Mouse (Mus musculus) cerebellum, adult 9-11 months (tissue): Measurements from ENCODE around the gene Epsti1.
A peak's percentile ranks its signal among the peaks of the same experiment; 100 is the strongest.

Source experiments
- DNase-seq: peaks from one replicate; pipeline ENCODE4 v3.0.0; 2022

Epsti1 gene

DNA sequence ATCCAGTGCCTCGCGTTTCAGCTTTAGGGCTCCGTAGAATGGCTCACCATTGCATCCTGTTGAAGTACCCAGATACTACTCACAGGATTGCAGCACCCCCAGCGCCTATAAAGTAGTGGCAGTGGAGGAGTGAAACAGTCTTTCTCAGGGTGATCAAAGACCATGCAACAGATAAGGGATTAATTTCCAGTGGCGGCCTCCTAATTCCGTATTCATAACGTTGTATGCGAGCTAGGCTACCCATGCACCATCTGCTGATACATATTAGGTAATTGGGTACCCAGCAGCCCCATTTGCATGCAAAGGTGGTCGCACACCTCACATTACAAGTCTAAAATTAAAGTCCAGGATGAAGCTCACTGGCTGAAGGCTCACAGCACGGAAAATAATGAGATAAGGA is 21.4 kb downstream of the Epsti1 start:
- DNase-seq: no peak

DNA sequence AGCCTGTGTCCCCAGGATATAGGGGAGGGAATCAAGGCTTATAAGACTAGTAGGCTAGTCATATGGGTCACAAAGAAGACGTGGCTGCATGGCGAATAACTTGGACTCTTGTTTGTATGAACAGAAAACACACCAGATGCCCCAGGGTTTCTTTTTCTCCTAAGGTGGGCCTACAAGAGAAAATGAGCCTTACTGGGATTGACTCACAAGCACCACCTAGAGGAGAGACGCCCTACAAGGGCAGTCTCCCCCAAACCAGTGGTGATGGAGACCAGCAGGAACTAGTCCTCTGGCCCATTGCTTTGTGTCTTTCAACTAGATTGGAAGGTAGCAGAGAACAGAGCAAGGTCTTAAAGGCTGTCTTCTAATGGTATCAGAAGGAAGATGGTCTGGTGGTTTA is 22.7 kb downstream of the Epsti1 start:
- DNase-seq: peak; percentile 6

DNA sequence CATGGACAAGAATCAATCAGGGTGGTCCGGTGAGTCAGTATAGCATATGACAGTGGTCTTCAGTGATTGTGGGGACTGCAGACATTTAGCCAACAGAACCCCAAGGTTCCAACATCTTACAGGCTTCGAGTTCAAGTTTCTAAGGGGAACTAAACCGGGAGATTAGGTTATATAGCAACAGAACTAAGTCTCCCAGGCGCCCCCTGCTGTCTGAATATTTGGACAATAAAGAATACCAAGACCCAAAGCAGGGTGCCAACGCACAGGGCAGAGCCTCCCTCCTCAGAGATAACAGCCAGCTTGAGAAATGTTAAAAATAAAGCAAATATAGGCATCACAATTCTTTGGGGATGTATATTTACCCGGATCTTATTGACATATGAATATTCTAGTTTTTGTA is 24.0 kb downstream of the Epsti1 start:
- DNase-seq: peak; percentile 40

DNA sequence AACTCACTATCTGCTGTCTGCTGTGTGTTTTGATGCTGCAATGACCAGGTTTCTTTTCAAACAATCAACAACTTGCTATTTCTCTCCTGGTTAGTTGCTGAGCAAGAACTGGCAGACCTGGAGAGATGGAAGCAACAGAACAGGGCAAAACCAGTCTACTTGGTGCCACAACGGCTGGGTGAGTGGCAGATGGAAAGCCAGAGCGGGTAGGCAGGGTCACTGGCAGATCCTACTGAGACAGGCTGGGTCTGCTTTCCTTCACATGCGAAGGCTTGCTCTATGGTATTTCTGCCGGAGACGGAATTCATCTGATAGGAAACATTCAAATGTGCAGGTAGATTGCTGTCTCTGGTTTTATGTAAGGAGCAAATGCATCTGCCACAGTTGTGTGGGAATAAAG is 24.6 kb downstream of the Epsti1 start:
- no peak for DNase-seq

DNA sequence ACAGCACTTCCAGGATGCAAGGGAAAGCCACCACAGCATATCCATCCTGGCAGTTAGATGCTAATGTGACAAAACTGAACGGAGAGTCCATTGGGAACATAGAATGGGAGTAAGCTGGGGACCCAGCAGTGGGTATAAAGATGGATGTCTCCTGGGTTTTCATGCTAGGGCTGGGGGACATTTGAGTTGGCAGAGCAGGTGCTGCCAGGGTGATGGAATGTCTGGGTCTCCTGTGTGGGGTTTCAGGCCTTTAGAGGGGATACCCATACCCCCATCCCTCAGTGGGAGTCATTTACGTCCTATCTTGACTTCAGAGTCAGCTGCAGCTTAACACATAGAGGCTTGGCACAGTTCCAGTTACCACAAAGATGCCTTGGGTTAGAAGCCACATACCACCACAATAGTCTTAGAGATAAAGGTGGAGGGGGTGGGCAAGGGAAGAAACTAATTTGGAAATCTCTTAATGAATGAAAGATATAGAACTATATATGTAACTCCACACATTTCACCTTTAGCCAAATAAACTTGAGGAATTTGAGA is 25.2 kb downstream of the Epsti1 start:
- DNase-seq: no peak

DNA sequence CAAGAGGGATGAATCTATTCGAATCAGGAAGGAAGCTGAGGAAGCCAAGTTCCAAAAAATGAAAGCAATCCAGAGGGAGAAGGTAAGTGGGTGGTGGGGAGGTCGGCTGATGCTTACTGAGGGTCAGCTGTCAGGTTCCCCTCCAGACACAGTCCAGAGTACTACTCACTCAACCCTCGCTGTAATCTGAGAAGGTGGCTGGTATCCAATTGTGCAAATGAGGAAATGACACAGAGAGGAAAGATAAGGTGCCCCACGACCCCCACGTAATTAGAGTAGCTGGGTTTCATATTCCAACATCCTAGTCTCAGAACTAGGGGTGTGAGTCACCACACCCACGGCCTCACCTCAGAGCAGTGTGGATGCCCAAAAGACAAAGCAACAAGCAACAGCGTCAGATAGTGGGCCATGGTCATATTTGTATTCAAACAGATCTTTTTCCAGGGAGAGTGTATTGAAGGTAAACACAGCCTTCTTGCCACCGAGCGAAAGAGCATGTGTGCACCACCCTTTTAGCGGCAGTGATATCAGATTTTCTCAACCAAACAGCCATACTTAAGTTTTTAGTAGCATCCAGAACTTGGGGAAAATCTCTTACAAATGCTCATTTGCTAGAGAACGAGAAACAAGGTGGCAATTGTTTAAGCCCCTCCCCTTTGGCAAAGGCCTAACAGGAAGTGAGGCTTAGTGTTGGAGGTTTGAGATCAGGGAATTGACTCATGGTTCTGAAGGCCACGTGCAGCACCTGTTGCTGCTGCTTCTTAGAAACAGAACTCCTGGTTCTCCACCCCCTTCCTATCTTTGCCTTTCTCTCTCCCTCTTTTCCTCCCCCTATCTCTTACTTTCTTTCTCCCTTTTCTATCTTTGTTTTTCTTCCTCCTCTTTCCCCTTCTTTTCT is 28.4 kb downstream of the Epsti1 start:
- DNase-seq: no peak

DNA sequence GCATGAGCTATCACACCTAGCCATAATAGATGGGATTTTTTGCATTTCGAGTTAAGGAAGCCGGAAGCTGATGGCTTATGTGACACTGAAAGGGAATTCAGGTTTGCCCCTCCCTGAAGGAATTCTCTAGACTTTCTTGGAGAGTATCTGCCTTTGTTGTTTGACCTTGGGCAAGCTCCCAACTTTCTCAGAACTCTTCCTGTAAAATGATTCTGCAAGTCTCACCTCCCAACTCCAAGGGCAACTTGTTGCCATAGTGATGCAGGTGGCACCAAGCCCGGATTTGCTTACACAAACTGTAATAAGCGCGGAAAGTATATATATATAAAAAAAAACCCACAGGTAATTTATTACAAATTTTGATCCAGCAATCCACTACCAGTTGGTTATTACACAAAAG is 29.2 kb downstream of the Epsti1 start:
- no peak for DNase-seq

DNA sequence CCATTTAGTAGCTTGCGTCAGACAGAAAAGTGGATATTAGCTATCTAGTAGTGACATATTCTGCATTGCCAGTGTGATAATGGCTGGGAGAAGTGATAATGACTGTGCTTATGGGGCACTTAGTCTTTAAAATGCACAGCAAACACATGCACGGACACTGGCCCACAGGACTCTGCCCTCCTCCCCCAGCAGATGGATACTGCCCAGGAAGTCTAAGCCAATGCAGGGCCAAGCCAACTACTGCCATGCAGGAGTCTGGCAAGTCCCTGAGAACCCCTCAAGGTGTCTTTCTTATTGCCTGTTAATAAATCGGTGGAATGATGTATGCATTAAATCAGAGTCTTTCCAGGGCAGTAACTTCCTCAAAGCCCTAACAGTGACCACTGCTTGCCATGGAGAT is 30.4 kb downstream of the Epsti1 start:
- DNase-seq: peak; percentile 16

DNA sequence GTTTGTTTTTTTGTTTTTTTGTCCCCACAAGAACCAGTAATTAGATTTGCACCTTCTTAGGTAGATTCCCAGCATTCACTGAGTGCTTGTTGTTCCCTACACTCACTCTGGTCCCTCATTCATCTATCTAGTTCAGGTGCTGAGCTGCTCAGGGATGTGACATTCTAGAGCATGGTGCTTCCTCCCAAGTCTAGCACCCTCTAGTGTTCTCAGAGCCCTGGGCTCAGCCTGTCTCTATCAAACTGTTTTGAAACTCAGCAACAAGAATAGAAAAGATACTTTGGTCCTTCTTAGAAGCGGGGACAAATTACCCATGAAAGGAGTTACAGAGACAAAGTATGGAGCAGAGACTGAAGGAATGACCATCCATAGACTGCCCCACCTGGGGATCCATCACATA is 37.1 kb downstream of the Epsti1 start:
- no peak for DNase-seq

DNA sequence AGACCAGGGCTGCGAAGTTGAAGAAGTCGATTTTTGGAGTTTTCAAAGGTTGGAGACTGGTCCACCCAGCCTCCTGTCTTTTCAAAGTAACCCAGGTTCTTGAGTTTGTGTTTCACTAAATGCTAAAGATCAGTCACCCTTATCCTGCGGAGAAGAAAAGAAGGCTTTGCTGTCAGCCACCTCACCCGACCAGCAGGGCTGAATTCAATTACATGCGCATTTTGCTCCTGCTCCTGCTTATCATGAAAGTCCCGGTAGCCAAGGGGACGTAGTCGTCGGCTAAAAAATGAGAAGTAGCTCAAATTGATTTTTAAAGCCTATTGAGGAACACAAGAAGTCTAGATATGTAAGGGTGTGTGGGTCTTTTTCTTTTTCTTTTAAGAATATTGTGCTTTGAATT is 38.2 kb downstream of the Epsti1 start:
- DNase-seq: no peak

DNA sequence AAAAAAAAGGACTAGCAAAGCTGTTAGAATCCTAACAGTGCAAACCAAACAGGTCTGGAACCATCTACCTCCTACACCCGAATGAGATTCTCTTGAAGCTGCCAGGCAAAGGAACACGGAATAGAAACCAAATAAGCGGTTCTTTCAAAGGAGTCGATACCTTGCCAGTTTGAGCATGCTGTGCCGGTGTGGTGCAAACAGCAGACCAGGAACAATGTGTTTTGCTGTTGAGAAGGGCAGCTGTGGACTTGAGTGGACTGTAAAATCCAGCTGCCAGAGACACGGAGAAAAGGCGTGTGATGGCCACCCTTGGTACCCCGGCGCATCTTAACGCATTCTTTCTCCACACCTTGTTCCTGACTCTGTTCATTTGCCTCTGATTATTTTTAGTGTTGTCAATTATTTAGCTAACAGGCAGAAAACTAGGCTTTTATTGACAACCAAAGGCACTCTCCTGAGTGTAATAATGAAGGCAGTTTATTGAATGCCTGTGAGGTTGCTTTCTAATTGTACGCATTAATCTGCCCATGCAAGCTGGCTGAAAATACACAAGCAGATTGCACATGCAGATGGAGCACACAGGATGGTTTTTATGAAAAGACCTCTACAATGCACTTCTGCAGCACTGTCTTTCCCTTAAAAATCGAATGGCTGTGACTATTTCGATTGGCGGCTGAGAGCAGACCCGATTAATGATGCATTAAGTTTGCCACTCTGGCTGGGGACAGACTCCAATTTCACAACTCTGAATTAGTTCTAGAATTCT is 38.9 kb downstream of the Epsti1 start:
- no peak for DNase-seq

DNA sequence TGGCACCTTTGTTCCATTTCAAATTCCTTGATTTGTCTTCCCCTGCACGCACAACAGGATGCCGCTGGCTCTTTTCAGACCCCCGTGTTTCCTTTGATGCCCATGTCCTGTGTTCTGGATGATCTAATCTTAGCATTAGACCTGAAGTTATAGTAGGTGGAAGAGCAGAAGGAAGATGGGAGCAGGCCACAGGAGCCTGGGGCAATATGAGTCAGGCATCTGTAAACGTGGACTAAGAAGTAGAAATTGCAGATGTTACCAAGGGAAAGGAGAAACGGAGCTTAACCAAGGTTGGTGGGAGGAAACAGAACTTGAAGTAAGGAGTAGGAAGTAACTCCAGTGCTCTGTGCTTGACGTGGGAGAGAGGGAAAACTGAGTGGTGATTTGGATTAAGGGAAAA is 57.7 kb downstream of the Epsti1 start:
- no peak for DNase-seq

DNA sequence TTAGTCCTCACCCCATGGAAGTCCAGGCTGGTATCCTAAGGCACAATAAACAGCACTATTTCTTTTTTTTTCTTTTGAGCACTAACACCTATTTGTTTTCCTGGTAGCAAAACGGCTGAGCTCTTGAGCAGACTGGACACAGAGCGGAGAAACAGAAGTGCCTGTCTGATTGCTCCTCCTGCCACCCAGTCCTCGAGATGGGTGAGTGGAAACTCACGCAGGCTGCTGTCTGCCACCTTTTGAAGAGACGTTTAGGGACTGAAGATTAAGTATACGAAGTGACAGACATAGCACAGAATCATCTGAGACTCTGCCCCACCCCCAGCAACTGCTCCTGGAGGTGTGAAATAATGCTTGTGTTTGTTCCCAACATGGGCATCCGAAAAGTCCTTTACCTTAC is 59.5 kb downstream of the Epsti1 start:
- no peak for DNase-seq

DNA sequence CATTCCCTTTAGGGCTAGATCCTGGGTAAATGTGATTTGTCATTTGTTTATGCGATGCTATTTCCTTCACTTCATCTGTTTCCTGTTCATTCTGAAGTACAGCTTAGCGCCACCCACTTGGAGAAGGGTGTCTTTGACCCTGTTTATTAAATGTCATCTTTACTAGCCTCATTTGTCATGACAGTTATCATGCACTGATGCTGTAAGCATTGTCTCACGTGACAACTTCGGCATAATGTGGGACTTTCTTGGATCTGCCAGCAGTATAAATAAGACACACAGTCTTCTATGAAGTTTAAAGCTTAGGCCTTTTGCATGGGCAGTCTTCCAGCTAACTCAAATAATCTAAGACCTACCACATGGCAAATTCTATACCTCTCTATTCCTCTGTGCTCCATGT is 67.3 kb downstream of the Epsti1 start:
- no peak for DNase-seq

DNA sequence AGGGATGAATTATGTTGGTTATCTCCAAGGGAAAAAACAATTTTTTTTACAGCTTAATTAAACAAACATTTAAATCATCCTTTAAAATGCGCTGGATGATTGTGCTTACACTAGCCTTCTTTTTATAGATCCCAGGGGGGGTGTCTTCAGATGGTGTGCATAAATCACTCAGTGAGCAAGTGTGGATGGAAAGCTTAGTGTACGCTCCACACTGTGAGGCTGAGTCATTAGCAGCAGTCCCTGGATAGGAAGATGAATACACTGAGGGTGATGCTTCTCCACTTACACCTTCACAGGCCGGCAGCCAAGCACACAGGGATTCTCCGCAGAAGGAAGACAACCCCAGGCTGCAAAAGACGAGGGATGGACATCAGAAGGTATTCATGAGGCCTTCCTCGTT is 70.2 kb downstream of the Epsti1 start:
- no peak for DNase-seq

DNA sequence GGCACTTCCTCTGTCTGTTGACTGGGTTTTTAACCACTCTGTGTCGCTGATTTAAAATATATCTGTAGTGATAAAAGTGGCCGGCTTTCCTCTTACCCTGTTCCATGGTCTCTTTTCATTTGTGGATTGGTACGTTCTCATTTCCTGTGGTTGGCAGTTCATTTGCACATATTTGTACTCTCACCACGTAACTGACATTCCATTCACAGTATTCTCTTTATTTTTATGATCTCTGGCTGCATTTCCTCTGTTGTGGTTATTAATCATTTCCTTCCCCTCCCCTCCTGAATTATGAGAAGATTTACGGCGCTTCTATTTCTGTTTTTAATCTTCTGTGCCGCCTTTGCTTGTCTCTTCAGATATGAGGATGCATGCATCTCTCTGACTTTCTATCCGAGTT is 71.7 kb downstream of the Epsti1 start:
- no peak for DNase-seq

DNA sequence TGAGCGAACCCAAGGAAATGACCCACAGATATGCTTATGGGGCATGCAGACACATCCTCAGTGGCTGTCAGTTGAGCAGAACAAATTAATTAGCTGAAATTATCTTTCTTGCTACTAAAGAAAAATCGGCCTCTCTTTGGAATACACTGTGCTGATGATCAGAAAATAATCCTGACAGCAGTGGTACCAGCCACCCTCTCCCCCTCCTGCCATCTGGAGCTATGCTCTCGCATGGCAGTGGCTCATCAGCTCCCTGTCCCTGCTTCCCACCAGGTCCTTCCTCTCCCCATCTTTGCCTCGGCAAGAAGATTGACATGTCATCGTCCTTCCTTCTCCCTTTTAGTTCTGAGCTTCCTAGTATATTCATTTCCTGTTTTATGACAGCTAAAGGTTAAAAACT is 77.5 kb downstream of the Epsti1 start:
- no peak for DNase-seq

DNA sequence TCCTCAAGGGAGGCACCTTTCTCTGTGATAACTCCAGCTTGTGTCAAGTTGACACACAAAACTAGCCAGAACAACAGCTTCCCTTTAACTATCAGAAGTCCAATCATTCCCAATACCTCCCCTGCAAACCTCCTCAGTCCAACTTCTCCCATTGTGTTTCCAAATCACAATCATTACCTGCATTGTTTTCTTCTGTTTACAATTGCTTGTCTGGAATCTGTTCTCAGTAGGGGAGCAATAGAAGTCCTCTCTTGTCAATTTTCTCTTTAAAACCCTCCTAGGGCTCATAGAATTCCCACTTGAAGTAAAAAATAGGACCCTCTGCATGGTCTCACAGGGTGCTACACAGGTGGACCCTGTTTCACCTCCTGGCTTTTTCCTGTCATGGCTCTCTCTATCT is 93.7 kb downstream of the Epsti1 start:
- DNase-seq: no peak

DNA sequence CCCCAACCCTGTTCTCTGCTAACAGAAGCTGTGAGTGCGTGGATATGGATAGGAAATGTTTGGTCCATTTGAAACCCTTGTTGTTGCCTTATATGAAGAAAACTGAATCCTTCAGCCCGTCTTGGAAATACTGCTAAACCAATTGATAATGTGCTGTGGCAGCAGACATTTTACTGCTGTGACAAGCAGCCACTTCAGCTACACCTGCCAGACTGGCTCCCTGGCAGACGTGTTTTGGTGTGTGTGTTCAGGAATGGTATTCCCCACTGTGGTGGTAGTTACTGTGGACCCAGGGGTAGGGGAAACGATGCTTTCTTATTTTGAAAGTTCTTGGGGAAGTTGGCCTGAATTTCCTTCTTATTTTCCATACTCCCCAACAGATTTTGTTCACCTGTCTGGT is 100.4 kb downstream of the Epsti1 start:
- no peak for DNase-seq

DNA sequence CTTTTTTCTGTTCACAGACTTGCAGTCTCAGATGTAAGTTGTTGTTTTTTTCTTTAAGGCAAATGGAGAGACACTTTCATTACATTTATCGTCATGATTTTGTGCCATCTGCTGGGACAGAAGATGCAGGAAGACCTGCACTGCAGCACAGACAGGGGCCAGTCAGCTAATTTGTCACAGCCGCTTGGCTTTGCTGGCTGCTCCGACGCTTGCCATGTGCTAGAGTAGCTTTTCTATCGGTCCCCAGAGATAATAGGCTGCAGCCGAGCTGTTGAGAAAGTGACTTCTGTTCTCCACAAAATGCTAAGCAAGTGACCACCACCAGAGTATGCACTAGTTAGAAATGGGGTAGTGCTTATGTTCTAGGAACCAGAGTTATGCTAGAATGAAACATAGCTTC is 104.0 kb downstream of the Epsti1 start:
- no peak for DNase-seq

DNA sequence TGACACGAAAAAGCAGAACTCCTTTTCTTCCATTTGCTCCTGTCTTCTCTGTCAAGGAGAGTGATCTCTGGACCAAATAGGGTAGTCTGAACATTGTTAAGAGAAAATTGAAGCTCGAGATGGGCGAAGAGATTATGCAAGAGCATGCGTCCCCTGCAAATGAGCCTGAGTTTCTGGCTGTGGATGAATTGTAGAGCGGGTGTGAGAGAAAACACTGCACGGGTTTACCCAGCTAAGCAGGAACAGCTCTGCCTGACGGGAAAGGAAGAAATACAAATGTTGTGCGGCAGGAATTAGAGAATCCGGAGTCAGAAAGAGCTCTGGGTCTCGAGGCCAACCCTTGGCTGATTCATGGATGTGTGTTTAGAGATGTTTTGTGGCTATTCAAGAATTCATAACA is 107.8 kb downstream of the Epsti1 start:
- DNase-seq: no peak

DNA sequence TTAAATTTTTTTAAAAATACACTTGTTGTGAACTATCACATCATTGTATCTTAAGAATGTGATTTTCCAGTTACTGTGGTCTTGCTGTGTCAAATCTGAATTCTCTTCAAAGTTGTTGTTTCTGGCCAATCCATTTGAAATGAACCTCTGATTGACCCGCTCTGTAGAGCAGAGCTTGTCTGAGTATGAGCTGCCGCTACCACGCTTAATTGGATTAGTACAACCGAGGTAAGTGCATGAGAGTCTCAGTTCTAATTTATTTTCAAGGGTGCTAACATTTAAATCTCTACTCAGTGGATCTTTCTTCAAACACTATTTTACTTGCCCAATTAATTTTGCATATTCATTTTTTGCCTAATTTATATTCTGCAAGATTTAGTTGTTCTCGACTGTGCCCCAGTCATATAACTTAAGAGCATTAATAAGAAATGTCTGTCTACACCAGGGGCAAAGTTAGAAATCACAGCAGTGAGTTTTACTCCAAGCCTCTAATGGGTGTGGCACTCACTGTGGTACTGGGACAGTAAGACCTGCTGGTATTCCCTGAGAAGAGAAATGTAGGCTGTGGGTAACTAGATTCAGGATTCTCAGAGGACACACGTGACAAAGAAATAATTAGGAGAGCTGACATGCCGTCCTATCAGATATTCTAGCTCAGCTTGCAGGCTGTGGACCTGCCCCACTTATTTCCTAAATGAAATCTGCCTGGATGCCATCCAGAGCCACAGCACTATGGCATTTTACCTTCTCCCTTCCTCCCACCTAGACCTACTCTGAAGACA is 111.7 kb downstream of the Epsti1 start:
- no peak for DNase-seq

DNA sequence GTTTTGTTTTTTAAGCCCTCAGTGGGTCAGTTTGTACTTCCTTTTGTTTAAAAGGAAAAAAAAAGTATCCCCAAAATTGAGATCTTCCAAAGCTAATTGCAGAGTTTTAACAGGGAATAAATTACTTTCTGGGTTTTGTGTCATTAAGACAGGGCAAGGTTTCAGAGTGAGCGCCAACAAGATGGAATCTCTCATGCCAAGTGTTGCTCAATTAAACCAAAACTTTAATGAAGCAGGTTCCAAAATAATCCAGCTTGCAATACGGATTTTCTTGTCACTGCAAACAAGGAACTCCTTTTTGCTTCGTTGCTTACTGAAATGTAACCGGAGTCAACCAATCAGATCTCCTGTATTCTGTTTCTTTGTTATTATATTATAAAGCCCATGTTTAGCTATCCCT is 112.4 kb downstream of the Epsti1 start:
- no peak for DNase-seq
